Mouse (Mus musculus): ENCODE results near the gene Nos1ap. TPM values are rescaled to one million over a fixed set of nuclear protein-coding genes. Genes with fewer than 3 reads are reported as not detected.
A peak's percentile ranks its signal among the peaks of the same experiment; 100 is the strongest.

Nos1ap gene
- polyA plus RNA-seq, 1 experiment from 2014 or later: 26.0 TPM

- no peak for ATAC-seq (ENCODE audit: insufficient number of reproducible peaks, low FRiP score)
- Histone ChIP-seq H3K9me3 (replicated peaks) (no peaks in the 10 kb centered on the region), H3K4me1 (replicated peaks) (peaks cover 78% of the 10 kb centered on the region), H3K4me3 (no peak overlapping the region), H3K36me3 (no peaks in the 10 kb centered on the region), H3K9ac (no peak overlapping the region), H3K4me2 (no peak overlapping the region), H3K27ac (ENCODE audit: poor library complexity, severe bottlenecking) (no peak overlapping the region), H3K27me3 (replicated peaks) (no peaks in the 10 kb centered on the region)
- WGBS: 76% methylated on average over 7 of the region's 8 CpGs
Measured at GRCm38 (mm10) chr1:170482236-170482905, 107.3 kb downstream of the Nos1ap start.

GRCm38 (mm10) chr1:170481093-170481492 is 108.6 kb downstream of the Nos1ap start:
- Histone ChIP-seq H3K27me3 (replicated peaks) (no peaks in the 10 kb centered on the region), H3K36me3 (no peaks in the 10 kb centered on the region), H3K4me1 (replicated peaks) (peaks cover 82% of the 10 kb centered on the region), H3K27ac (ENCODE audit: poor library complexity, severe bottlenecking) (peak overlapping the region; percentile 51), H3K9me3 (replicated peaks) (no peaks in the 10 kb centered on the region), H3K4me2 (no peak overlapping the region), H3K9ac (no peak overlapping the region), H3K4me3 (no peak overlapping the region)
- 58% methylated on average over 3 of the region's 3 CpGs for whole genome bisulfite sequencing
- ATAC-seq (ENCODE audit: insufficient number of reproducible peaks, low FRiP score): no peak

- no peak overlapping the region for H3K4me2 ChIP-seq
- H3K4me3 ChIP-seq: no peak overlapping the region
- ATAC-seq (ENCODE audit: insufficient number of reproducible peaks, low FRiP score): peak; percentile 74; the same call in 1 of the 2 replicates
- H3K36me3 ChIP-seq: no peaks in the 10 kb centered on the region
- no peak overlapping the region for H3K27ac ChIP-seq (ENCODE audit: poor library complexity, severe bottlenecking)
- no peaks in the 10 kb centered on the region for H3K27me3 ChIP-seq (replicated peaks)
- H3K4me1 ChIP-seq (replicated peaks): peaks cover 68% of the 10 kb centered on the region
- 18% methylated on average over 3 of the region's 3 CpGs for WGBS
- H3K9ac ChIP-seq: no peak overlapping the region
- no peaks in the 10 kb centered on the region for H3K9me3 ChIP-seq (replicated peaks)
Measured at GRCm38 (mm10) chr1:170479458-170479798, 110.2 kb downstream of the Nos1ap start.

GRCm38 (mm10) chr1:170478791-170479457 is 110.7 kb downstream of the Nos1ap start:
- Histone ChIP-seq H3K4me1 (replicated peaks) (peaks cover 65% of the 10 kb centered on the region), H3K9ac (0 out of 2 replicates have a peak overlapping the region, but pooled peaks have one; percentile 18), H3K4me2 (no peak overlapping the region), H3K27me3 (replicated peaks) (no peaks in the 10 kb centered on the region), H3K9me3 (replicated peaks) (no peaks in the 10 kb centered on the region), H3K36me3 (no peaks in the 10 kb centered on the region), H3K4me3 (no peak overlapping the region), H3K27ac (ENCODE audit: poor library complexity, severe bottlenecking) (peak overlapping the region; percentile 63)
- 62% methylated on average over 4 of the region's 4 CpGs for WGBS
- ATAC-seq (ENCODE audit: insufficient number of reproducible peaks, low FRiP score): no peak

GRCm38 (mm10) chr1:170477636-170478600 is 111.7 kb downstream of the Nos1ap start:
- Histone ChIP-seq H3K27ac (ENCODE audit: poor library complexity, severe bottlenecking) (peak overlapping the region; percentile 63), H3K36me3 (no peaks in the 10 kb centered on the region), H3K9ac (0 out of 2 replicates have a peak overlapping the region, but pooled peaks have one; percentile 18), H3K9me3 (replicated peaks) (no peaks in the 10 kb centered on the region), H3K4me3 (no peak overlapping the region), H3K4me1 (replicated peaks) (peaks cover 61% of the 10 kb centered on the region), H3K4me2 (no peak overlapping the region), H3K27me3 (replicated peaks) (no peaks in the 10 kb centered on the region)
- whole genome bisulfite sequencing: 22% methylated on average over 10 of the region's 10 CpGs
- 0 out of 2 replicates have a peak, but pooled peaks have one; percentile 22 for ATAC-seq (ENCODE audit: insufficient number of reproducible peaks, low FRiP score)

- Histone ChIP-seq H3K36me3 (no peaks in the 10 kb centered on the region), H3K4me3 (no peak overlapping the region), H3K9ac (no peak overlapping the region), H3K27ac (ENCODE audit: poor library complexity, severe bottlenecking) (no peak overlapping the region), H3K4me1 (replicated peaks) (peaks cover 27% of the 10 kb centered on the region), H3K4me2 (no peak overlapping the region), H3K27me3 (replicated peaks) (no peaks in the 10 kb centered on the region), H3K9me3 (replicated peaks) (no peaks in the 10 kb centered on the region)
- WGBS: 72% methylated on average over 6 of the region's 6 CpGs
- ATAC-seq (ENCODE audit: insufficient number of reproducible peaks, low FRiP score): no peak
Measured at GRCm38 (mm10) chr1:170473460-170473859, 116.2 kb downstream of the Nos1ap start.

GRCm38 (mm10) chr1:170472861-170473260 is 116.8 kb downstream of the Nos1ap start:
- no peak overlapping the region for H3K4me2 ChIP-seq
- H3K27ac ChIP-seq (ENCODE audit: poor library complexity, severe bottlenecking): no peak overlapping the region
- no peaks in the 10 kb centered on the region for H3K36me3 ChIP-seq
- no peak overlapping the region for H3K9ac ChIP-seq
- peaks cover 21% of the 10 kb centered on the region for H3K4me1 ChIP-seq (replicated peaks)
- H3K4me3 ChIP-seq: no peak overlapping the region
- H3K9me3 ChIP-seq (replicated peaks): no peaks in the 10 kb centered on the region
- ATAC-seq (ENCODE audit: insufficient number of reproducible peaks, low FRiP score): no peak
- H3K27me3 ChIP-seq (replicated peaks): no peaks in the 10 kb centered on the region

GRCm38 (mm10) chr1:170466099-170467009 is 123.3 kb downstream of the Nos1ap start:
- 0 out of 2 replicates have a peak, but pooled peaks have one; percentile 18 for ATAC-seq (ENCODE audit: insufficient number of reproducible peaks, low FRiP score)
- 72% methylated on average over 6 of the region's 6 CpGs for WGBS
- H3K9ac ChIP-seq: no peak overlapping the region
- H3K4me2 ChIP-seq: no peak overlapping the region
- peaks cover 24% of the 10 kb centered on the region for H3K4me1 ChIP-seq (replicated peaks)
- H3K4me3 ChIP-seq: no peak overlapping the region
- H3K27me3 ChIP-seq (replicated peaks): no peaks in the 10 kb centered on the region
- H3K9me3 ChIP-seq (replicated peaks): no peaks in the 10 kb centered on the region
- H3K36me3 ChIP-seq: no peaks in the 10 kb centered on the region
- no peak overlapping the region for H3K27ac ChIP-seq (ENCODE audit: poor library complexity, severe bottlenecking)

GRCm38 (mm10) chr1:170462140-170462539 is 127.5 kb downstream of the Nos1ap start:
- WGBS: 70% methylated on average over 1 of the region's 1 CpGs
- H3K27ac ChIP-seq (ENCODE audit: poor library complexity, severe bottlenecking): no peak overlapping the region
- H3K4me2 ChIP-seq: no peak overlapping the region
- no peak for ATAC-seq (ENCODE audit: insufficient number of reproducible peaks, low FRiP score)
- no peak overlapping the region for H3K4me3 ChIP-seq
- H3K36me3 ChIP-seq: no peaks in the 10 kb centered on the region
- H3K9ac ChIP-seq: no peak overlapping the region
- H3K9me3 ChIP-seq (replicated peaks): no peaks in the 10 kb centered on the region
- H3K27me3 ChIP-seq (replicated peaks): no peaks in the 10 kb centered on the region
- H3K4me1 ChIP-seq (replicated peaks): peaks cover 34% of the 10 kb centered on the region

GRCm38 (mm10) chr1:170459896-170460602 is 129.6 kb downstream of the Nos1ap start:
- WGBS: 60% methylated on average over 5 of the region's 5 CpGs
- Histone ChIP-seq H3K4me2 (no peak overlapping the region), H3K9me3 (replicated peaks) (no peaks in the 10 kb centered on the region), H3K4me3 (no peak overlapping the region), H3K9ac (no peak overlapping the region), H3K27me3 (replicated peaks) (no peaks in the 10 kb centered on the region), H3K27ac (ENCODE audit: poor library complexity, severe bottlenecking) (no peak overlapping the region), H3K36me3 (no peaks in the 10 kb centered on the region), H3K4me1 (replicated peaks) (peaks cover 21% of the 10 kb centered on the region)
- no peak for ATAC-seq (ENCODE audit: insufficient number of reproducible peaks, low FRiP score)

Measured in heart, embryonic 12.5 days (tissue).